Mouse (Mus musculus) skeletal muscle tissue, adult 2 months (tissue): ENCODE results near the gene Plet1.

Experiments used
- DNase-seq: peaks from one replicate; pipeline ENCODE4 v3.0.0-alpha.2; 2012; ENCODE audit warnings: low read depth, low spot score

Plet1 gene

DNA sequence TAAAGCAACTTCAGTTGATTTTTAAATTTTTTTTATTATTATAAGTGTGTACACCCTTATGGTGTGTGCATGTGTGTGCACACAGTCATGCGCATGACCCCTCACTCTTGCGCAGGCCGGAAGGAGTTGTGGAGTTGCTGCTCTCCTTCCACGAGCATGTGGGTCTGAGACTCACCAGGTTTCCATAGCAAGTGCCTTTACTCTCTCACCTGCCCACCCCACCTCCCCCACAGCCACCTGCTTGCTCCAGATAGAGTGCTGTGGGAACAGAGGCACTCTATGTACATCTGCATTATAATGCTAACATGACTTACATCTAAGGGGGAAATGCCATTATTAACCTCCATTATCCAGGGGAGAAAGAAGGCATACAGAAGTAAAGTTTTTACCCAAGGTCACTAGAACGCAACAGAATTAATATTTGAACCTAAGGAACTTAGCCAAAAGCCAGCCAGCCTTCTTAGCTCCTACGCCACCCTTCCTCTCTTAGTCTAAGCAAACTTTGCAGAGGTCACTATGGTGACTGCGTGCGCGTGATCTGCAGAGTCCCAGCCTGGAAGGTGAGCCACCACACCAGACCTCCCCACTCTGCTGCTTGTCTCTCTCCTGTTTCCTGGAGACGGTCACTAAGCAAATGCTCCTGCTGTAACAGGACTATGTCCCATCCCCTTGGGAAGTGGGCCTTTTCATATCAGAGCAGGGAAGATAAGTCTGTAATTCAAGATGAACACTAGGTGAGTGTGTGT, 1.3 kb downstream of the Plet1 start:
- DNase-seq: no peak

DNA sequence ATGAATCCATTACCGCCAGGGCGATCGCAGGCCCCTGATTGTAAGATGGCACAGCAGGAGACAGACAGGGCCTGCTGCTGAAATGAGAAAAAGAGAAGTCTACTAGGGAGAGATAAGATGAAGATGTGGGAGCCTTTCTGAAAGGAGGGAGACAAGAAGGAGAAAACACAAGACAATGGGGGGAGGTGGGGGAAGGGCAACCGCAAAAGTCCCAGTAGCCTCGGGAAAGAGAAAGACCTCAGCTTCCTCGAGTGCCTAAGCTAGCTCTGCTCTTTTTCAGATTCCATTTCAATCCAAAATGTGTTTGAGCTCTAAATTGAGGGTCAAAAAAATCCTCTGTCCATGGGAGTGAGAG, 1.8 kb downstream of the Plet1 start:
- no peak for DNase-seq

DNA sequence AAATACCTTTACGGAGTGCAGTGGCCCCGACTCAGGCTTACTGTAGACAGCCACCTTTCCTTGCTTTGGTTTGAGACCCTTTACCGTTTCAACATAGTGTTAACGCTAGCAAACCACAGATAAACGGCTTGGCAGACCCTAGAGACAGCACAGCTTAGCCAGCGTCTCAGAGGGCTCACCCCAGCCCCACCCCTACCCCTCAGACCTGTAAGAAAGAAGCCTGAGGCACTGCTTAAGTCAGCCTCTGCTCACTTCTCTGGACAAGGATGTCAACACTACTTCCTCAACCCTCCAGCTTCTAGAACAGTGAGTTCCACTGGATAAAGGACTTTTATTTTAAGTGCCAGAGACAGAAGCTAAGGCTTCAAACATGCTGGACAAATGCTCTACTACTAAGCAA, 2.2 kb downstream of the Plet1 start:
- no peak for DNase-seq

DNA sequence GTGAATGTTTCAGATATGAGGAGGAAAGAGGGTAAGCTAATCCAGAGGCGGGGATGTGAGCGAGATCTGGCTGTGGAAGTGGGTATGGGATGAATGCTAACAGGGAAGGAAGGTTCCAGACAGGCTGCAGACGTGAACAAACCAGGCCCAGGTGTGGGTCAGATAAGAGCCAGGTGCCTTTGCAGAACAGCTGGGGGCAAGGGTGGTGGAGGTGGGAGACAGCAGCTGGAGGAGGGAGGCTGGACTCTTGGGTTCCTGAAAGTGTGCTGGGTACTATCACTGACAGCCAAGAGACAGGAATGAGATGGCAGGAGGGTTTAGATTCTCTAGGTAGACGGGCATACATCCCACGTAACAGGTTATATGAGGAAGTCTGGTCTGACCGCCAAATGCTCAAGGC, 2.8 kb downstream of the Plet1 start:
- DNase-seq: no peak

DNA sequence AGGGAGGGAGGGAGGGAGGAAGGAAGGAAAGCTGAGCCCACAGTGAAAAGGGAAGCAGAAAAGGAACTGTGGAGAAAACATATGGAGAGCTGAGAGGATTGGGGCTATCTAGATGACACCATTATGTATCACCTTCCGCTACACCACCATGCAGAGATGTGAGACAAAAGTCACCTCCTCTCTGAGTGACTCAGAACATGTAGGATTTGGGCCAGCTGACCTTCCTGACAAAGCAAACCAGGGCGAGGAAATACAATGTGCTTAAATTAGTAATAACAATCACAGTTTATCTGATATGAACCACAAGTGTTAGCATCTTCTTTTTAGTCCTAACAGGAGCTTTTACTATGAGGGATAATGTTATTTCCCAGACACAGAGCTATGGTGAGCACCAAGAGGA, 3.2 kb downstream of the Plet1 start:
- no peak for DNase-seq

DNA sequence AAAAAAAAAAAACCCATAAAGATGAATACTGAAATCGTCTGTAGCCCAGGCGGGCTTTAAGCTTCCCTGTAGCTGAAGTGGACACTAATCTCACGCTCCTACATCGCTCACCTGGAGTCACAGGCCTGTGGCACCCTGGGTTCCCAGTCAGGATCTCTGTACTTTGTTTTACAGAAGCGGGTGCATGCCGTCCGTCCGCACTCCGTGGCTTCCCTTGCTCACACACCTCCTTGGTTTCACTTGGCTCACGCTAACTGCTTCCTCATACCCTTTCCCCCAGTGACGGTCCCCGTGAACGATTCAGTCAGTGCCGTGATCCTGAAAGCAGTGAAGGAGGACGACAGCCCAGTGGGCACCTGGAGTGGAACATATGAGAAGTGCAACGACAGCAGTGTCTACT, 4.5 kb downstream of the Plet1 start:
- DNase-seq: no peak

DNA sequence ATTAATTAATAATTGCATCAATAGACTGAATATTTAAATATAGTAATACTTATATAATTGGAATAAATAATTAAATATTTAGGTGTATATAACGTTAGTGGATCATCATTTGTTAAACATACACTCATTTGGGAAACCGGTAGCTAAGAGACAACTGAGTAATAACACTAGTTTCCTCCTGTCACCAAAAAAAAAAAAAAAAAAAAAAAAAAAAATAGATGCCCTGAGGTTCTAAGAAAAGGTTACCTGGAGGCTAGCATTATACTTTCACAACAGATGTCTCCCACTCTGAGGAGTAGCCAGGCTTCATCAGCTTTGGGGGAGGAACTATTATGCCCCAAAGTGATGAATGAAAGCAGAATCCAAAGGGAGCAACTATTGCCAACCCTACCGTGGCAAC, 5.5 kb downstream of the Plet1 start:
- DNase-seq: no peak

DNA sequence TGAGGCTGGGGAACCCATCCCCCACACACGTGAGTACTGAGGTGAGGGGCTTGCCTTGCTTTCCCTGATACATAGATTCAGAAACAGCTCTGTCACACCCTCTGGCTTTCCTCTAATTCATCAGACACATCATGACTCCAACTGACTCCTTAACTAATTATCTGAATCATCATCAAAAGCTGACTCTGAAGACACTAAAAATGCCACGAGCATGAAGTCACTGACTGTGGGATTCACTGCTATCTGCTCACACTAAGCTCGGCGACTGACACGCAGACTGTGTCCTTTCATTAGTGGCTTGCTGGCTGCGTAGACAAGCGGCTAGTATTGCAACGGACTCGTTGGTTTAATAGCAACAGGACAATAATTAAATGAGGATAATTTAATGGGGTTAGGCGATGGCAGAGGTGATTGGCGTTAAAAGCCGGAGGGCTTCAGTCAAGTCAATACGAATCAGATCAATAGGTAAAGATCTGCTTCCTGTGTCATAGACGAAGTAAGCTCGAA, 6.2 kb downstream of the Plet1 start:
- no peak for DNase-seq

DNA sequence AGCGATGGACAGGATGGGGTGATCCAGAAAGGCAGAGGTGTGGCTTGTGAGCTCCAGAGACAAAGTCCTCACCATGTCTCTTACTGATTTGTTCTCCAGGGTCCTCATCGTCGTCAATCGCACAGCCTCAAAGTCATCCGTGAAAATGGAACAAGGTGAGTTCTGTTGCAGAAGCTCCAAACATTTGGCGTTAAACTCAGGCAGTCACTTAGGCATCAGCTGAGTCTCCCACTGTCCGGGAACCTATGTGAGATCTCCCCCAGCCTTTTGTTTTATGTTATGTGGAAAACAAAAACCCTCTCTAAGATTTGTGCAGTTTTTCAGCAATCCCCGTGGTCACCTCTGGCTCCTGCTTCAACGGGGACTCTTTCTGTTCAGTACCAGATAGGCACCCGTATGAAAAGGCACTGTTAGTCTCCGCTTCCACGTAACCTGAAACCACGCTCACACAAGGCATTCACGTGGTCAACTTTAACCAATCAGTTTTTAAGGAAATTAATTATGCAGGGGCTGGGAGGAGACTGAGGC, 6.7 kb downstream of the Plet1 start:
- peak; percentile 50 for DNase-seq

DNA sequence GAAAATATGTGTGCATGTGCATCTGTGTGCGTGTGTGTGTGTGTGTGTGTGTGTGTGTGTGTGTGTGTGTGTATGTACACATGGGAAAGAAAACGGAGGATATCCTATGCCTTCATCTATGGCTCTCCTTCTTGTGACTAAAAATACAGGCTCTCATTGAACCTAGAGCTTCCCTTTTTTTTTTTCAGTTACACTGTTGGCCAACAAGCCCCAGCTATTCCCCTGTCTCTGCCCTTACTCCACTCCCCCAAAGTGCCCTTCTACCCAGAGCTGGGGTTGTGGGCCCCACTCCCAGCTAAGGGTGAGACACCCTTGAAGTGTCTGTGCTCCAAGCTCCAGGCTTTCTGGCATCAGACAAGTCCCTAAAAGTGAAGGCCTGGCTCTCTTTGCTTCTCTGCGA, 8.6 kb downstream of the Plet1 start:
- no peak for DNase-seq

DNA sequence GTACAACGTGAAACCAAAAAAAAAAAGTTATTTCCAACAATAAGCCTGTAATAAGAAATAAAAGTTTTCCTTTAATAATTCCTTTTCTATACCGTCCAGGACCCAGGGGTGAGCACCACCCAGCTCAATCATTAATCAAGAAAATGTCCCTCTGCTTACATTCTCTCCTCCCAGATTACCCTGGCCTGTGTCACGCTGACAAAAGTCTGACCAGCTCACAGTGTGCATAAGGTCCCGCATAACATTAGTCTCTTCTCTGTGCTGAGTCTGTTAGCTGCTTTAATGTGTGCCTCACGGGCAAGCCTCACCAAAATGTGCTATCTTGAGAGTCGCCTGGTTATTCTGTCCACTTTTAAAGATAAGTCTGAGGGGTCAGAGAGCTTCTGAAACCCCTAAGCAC, 11.1 kb downstream of the Plet1 start:
- no peak for DNase-seq

DNA sequence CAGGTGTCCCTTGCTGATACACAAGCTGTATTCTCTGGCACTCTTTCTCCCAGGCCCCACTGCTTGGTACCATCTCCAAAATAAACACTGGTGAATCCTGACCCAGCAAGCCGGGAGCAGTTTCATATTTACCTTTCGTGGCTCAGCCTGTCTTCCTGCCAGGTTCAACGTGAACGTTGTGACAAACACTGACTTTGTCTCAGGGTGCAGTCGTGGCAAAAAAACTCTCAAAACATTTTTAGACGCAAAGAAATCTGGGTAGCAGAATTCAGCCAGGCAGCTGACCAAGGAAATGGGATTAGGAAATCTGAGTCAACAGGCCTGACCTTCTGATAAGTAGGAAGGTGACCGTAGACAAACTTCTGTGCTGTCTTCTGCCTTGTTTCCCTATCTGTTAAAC, 13.2 kb downstream of the Plet1 start:
- DNase-seq: peak; percentile 46

DNA sequence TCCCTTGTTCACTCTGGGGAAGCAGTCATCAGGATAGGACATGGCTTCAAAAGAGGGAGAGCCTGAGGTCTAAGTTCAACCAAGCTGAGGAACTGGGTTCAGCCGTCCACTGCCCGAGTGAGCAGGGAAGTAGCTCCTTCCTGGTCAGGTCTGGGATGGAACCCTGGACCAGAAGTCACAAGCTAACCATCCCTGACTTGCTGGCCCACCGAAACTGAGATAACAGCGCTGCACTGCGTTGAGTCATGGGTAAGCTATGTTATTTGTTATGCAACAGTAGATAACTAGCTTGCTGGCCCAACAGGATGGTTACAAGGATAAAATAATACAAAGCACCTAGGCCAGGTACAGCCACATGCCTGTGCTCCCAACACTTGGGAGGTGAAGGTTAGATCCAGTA, 21.1 kb downstream of the Plet1 start:
- no peak for DNase-seq

DNA sequence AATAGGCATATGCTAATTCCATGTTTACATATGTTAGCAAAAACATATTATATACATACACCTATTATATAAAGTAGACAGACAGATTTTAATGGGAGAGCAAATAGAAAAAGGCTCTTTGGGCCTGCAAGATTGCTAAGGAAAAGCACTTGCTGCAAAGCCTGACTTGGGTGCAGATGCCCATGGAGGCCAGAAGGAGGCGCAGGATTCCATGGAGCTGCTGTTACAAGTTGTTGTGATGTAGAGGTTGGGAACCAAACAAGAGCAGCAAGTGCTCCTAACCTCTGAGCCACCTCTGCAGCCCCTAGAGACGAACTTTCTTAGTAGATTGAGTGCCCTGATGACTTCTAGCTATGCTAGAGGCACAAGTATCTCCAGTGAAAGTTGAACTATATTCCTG, 24.5 kb downstream of the Plet1 start:
- no peak for DNase-seq

DNA sequence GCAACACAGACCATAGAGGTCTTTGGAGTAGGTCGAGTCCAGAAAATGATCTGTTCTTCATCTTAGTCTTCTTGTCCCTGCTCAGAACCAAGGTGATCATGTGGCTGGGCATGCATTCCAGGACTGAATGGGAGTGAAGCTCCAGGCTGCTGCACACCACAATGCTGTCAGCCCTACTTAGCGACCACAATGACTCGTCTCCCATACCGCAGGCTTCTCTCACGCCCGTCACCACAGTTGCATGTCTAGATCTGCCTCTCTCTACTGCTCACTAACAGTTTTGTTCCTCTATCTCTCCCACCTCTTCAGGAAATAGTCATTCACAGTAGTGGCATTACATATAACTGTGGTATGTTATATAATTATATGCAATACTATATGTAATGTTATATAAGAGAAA, 26.4 kb downstream of the Plet1 start:
- DNase-seq: no peak

DNA sequence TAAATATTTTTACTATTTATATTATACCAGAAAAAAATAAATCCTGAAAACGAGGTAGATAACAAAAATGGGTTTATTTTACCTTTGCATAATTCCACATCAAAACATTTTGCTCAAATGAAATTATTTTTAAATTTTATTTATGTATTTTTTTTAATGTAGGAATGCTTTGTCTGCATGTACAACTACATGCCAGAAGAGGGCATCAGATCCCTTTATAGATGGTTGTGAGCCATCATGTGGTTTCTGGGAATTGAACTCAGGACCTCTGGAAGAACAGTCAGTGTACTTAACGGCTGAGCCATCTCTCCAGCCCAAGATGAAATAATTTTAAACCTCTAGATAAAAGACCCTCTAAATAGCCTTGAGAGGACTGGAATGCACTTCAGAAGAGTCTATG, 27.2 kb downstream of the Plet1 start:
- DNase-seq: no peak

DNA sequence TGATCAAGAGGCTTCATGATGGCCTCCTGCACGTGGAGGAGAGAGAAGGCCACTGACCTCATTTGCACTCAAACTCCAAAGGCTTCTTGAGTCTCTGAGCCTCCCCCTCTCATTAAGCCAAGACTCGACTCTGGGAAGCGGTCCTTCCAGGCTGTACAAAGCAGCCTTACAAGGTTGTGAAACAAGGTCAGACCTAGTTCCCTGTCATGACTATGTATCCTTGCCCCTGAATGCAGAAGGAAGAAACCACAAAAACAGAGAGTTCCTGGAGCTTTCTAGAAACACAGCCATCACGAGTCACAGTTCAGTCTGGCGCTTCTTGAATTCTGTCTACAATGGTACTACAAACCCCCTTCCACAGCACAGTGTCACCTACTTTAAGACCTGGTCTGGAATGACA, 28.2 kb downstream of the Plet1 start:
- no peak for DNase-seq

DNA sequence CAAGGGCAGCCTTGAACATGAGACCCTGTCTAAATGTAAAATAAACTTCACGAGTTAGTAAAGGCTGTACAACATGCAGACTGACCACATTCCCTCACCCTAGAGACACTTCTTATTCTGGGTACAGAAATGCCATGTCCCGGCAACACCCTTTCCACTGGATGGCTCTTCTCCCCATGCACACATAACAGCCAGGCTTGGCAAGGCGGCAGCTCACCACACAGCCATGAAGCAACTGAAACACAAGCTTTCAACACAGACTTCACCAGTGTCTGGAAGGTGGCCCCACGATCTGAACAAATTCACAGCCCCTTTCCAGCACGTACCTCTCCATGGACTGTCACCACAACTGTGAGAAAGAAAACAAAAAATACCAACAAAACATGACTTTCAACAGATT, 30.6 kb downstream of the Plet1 start:
- DNase-seq: no peak

DNA sequence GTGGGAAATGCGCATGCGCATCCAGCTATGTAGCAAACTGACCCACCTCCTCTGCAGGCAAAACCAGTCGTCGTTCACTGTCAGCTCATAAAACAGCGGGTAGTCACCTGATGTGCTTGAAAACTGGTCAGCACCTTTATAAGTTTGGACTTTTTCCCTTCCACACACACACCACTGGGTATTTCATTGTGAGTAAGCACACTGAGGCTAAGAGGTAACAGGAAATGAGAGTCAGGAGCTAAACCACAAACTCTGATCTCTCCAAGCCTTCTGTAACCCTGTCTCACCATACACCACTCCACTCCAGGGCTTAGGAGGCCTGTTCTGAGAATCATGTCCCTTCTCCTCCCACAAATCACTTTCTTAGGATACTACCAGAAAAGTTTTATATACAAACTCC, 31.3 kb downstream of the Plet1 start:
- no peak for DNase-seq

DNA sequence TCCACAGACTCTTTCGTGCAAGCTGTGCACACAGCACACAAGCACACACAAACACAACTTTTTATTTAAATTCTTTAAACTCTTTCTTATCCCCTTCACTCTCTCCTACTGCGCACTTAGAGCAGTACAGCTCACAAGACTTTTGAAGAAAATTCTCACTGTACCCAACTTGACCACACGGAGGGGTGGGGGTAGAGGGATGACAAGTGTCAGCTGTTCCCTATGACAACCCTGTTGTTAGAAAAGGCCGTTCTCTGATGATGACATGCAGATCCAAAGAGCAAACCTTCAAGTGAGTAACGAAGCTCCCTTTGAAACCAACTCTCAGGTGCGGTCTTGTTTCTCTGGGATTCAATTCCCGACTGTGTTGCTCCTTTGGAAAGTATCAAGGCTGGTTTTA, 33.5 kb downstream of the Plet1 start:
- DNase-seq: no peak

DNA sequence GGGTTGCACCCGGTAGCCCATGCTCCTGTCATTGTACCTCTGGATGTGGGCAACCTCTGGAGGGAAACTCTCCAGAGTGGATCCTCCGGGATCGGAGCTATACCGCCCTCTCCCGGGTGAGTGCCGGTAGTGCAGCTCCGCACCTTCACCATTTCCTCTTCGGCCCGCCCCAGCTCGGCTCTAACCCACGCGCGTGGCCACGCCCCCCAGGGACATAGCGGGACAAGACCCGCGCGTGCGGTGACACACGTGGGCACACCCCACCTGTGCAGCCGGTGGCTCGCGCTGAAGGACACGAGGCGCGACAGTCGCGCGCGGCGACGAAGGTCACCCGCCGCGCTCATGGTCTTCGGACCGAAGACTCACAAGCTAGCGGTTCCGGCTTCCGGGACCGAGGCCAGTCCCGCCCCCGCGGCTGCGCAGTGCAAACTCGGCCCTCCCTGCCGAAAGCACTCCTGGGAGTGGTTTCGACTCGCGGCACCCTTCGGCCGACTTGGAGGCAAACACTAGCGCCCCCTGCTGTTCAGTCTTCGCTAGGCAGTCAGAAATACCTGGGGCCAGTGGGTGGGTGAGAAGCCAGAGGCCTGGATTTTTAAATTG, 34.1 kb downstream of the Plet1 start, which contains the start of gene Pts:
TSS of gene Pts (minus strand) at position 432 of the 600 bp plus-strand sequence.
- DNase-seq: peak; percentile 99

DNA sequence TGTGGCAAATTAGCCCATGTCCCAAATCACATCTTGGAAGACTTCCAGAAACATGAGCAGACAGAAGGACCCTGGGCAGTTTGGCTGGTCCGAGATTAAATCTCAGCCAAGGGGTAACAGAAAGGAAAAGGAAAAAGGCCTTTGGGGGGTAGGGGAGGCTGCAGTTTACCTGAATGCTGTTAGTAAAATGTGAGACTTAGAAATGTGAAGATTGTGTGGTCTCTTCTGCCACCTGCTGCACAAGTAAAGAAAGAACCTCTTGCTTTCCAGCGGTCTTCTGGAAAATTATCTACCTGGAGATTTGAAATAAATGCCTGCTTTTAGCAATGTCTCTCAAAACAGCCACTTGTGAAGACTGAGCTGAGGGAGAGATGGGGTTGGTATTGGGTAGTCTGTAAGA, 36.6 kb downstream of the Plet1 start:
- DNase-seq: peak; percentile 15

DNA sequence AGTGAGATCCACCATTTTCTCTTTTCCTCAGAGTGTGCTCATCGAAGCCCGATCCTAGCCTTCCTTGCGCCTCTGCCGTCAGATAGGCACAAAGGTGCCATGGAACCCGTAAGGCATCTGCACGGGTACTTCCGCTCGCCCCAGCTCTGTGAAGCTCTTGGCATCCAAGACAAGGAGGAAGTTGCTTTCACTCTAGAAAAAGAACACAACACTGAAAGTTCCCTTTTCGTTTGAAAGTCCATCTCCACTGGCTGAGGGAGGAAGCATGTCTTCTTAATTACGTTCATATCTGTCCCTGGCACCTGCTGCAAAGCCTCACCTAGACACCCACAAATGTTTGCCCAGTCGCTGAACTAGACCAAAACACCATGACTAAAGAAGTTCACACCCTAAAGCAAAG, 39.0 kb downstream of the Plet1 start:
- peak; percentile 30 for DNase-seq
